Mouse (Mus musculus) left cerebral cortex, adult 8-10 months (tissue): ENCODE results near the gene Itgb2. TPM values are rescaled to one million over a fixed set of nuclear protein-coding genes. Genes with fewer than 3 reads are reported as not detected.

Experiments used
- DNase-seq, 2 experiments: peaks; one replicate each; pipeline ENCODE4 v3.0.0; 2022; ENCODE audit warnings: low spot score in 2 of 2
- total RNA-seq, 4 experiments: library from RNA; stranded (reverse); gene quantifications; 2 replicates each; pipeline ENCODE4 v1.2.4; 2022

The Itgb2 gene
- 10 to 100 TPM in 2 of 4 experiments, 1 to 10 TPM in 2; 3.8 to 20.4 (median 8.9) TPM for total RNA-seq

GRCm38 (mm10) chr10:77530140-77530539 lies at the start of gene Itgb2:
Gene Itgb2 (plus strand): TSS chr10:77530252.
- no peak for DNase-seq

DNA sequence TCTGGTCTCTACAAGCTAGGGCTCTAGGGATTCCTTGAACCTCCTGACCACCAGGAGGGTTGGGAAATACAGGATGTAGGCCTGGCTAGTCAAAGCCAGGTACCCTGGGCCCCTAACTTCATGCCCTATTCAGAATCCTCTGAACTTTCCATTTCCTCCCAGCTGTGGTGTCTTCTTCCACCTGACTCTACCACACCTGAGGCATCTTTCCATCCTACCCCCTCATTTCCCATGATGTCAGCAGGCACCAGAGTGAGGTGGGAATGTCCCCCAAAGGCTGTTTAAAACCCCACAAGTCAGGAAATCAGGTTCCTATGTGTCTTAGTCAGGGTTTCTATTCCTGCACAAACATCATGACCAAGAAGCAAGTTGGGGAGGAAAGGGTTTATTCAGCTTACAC lies 48.2 kb upstream of the Itgb2 start:
- DNase-seq = no peak

GRCm38 (mm10) chr10:77484205-77484935 lies 45.7 kb upstream of the Itgb2 start:
- no peak for DNase-seq

DNA sequence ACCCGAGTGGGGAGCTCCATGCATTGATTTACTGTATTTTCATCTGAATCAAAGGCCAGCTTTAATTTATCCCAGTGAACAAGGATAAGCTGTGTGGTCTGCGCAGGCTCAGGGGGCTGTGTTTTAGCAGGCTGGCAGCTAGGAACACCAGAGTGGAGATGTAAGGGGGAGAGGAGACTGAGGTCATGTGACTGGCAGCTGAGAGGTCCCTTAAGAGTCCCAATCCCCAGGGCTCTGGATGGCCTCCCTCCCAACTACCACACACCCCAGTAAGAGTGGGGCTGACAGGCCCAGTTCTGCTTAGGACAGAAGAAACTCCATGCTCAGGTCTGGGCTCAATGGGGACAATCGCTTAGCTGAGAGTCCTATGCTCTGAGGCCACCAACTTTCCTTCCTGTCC lies 44.3 kb upstream of the Itgb2 start:
- no peak for DNase-seq

DNA sequence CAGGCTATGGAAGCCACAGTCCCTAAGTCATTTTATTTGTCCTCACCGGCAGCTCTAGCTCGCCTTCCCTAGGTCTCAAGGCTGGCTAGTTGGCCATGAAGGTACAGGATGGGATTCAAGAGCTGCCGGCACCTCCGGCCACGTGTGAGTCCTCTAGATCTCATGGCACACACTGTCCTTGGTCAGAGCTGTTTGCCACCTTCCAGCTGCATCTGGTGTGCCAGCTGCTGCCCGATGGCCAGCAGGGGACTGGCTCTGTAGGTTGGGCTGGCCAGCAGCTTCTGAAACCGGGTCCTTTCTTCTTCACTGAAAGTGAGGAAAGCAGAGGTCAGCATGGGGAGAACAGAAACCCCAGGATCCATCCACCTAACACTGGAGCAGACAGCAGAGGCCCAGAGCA lies 41.9 kb upstream of the Itgb2 start:
- DNase-seq = no peak

- DNase-seq = no peak
Measured at GRCm38 (mm10) chr10:77491585-77491984, 38.5 kb upstream of the Itgb2 start.

DNA sequence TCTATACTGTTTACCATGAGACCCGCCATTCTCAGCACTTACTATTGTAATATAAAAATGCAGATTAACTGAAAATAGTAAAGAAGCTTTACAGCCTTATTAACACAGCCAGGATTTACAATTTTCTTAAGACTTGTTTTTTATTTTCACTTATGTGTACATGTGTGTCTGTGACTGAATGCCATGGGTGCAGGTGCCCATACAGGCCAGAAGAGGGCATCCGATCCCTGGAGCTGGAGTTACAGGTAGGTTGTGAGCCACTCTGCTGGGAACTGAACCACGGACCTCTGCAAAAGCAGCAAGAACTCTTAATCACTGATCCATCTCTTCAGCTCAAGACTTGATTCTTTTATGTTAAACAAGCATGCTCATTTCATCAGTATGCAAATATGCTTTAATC lies 37.2 kb upstream of the Itgb2 start:
- DNase-seq = no peak

- no peak for DNase-seq
Measured at GRCm38 (mm10) chr10:77497185-77497584, 32.9 kb upstream of the Itgb2 start.

DNA sequence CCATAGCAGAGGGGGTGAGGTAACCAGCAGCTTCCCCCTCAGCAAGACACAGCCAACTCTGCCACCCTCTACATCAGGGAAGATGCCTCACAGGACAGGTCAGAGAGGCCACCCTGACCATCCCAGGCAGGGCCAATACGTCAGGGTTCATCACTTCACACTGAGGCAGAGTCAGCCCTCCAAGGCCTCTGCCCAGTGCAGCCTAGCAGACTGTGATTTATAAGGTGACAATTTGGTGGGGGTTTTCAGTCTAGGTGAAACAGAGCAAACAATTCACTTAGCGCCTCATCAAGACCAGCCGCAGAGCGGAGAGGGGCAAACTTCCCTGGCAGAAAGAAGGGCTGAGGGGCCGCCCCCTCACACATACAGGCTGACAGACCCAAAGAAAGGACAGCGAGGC lies 31.8 kb upstream of the Itgb2 start:
- DNase-seq = no peak

- no peak for DNase-seq
Measured at GRCm38 (mm10) chr10:77500636-77501035, 29.4 kb upstream of the Itgb2 start.

DNA sequence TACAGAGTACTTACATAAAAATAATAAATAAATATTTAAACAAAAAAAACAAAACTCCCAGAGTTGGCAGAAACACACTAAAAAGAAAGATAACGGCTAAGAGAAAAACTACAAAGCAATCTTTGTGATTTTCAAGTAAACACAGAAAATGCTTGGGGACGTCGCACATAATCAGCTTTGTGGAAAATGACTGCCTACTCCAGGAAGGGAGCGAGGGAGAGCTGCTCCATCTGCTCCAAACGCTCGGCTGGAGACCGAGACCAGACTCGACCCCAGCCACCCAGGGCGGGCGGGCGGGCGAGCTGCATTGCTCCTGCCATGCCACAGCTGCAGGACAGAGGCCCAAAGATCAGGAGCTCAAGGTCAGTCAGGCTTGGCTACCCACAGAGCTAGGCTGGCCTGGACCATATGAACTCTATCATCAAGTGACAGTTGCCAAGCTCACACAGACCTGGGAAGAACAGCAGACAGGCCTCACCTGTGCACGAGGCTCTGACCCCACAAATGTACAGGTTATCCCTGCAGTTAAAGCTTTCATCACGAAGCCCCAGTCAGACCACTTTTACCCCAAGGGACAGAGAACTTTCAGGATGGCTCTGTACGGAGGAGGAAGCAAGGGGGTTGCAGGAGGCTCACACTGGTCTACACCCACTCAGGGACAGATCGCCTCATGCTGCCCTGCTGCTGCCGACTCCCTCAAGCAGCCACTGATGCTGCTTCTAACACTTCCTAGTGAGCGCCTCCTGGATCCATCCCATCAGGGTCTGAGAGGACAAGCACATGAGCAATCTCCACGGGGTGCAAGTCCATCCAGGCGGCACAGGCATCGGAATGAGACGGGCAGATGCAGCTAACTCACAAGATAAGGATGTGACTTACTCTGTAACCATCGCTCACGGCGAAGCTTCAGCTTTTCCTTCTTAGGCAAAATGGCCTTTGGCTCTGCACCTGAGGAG lies 26.8 kb upstream of the Itgb2 start:
- no peak for DNase-seq

DNA sequence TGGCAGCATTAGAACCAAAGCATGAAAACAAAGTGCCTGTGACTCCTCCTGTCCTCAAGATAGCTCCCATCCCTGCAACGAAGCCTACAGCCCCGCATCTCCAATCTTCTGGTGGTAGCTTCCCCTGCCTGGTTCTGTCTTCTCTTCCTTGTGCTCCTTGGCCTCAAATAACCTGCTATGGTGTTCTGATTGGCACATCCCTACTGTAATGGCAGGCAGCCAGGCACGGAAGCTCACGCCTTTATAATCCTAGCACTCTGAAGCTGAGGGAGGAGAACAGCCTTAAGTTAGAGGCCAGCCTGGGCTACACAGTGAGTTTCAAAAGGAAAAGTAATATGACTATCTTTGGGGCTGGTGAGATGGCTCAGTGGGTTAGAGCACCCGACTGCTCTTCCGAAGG lies 25.9 kb upstream of the Itgb2 start:
- no peak for DNase-seq

GRCm38 (mm10) chr10:77506526-77506925 lies 23.5 kb upstream of the Itgb2 start:
- no peak for DNase-seq

GRCm38 (mm10) chr10:77506961-77507577 lies 23.0 kb upstream of the Itgb2 start:
- no peak for DNase-seq

DNA sequence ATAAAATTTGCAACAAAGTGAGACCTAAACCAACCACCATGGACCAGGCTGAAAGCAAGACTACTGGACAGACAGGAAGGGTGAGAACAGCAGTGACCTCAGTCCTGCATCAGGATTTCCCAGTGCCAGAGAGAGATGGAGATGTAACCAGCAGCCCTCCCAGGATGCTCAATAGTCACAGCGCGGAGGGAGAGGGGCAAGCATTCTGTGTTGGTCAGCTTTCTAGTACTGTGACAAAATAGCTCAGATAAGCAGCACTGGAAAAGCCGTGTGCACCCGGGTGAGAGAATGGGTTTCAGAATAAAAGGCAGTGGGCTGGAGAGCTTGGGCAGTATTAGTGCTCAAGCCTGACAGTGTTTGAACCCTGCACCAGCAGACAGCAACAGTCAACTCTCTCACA lies 22.3 kb upstream of the Itgb2 start:
- no peak for DNase-seq

DNA sequence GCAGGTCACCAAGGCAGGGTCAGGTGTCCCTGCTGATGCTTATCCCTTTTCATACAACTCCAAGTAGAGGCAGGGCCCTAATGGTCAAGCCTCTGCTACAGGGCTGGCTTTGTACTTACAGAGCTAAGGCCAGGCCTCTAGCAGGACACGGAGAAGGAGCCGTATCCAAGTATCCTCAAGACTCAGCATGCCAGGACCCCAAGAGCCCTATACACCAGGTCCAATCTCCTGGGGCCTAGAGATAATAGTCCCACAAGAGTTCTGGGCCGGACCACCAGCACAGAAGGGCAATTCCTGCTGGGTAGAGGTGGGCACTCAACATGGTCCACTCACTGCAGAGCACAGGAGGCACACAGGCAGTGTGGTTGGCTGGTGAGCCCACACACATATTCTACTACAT lies 21.3 kb upstream of the Itgb2 start:
- DNase-seq = no peak

DNA sequence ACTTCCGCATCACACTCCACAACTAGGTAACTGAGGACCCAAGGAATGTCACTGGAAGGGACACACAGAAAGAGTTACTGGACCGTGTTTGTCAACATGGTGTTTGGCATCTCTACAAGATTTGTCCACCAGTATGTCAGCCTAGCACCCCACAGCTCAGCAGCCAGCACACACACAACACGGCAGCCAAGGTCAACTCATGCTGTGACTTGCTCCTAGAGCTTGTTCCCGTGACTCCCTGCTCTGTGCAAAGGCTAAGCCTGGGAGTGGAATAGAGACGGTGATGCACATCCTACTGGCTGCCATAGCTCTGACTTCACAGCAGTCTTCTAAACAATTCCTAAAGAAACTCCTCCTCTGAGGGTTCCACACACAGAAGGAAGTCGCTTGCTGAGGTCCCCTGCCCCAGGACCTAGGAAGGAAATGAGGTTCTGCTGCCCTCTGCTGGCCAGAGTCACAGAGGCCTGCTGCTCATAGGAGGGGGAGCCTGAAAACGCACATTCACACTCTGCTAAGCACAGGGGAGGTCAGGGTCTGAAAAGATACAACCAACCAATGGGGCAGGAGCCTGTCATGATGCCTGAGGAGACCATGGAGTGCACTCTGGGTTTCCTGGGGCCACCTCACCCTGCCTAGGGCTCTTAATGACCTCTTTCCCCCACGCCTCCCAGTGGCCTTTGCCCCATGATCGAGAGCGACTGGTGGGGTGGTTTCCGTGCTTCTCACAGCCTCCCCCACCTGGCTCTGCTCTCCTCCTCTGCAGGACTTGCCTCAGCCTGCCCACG lies 20.5 kb upstream of the Itgb2 start:
- DNase-seq = peak in 1 of 2 experiments; percentile 65

DNA sequence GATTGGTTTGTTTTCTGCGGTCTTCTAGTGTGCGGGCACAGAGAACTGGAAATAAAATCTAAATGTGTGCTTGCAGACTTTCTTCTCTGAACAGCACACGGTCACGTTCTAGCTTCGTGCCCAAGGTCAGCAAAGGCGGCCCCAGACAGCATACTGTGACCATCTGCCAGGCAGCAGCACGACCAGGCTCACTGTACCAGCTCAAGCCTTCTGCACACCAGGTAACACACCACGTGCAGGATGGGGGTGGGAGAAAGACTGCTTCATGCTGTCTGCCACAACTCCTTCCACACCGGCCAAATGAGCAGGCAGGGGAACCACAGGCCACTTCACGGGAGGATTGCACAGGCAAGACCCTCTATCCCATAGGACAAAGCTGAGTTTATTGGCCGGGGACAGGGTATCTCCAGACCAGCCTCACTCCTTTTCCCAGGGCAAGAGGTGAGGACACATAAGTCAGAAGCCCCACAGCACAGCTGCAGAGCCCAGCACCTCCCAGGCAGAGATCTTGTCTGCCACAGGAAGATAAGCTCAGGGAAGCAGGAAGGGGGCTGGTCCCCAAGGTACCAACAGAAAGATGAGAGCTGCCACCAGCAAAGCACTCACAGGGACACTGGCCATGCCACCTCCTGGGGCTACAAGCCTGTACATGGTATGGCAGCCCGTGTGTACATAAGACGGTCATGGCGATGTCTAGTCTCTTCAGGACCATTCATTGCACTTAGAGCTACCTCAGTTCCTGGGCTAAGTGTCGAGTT lies 19.6 kb upstream of the Itgb2 start:
- DNase-seq = no peak

- peak; percentile 84 to 90 for DNase-seq
Measured at GRCm38 (mm10) chr10:77515385-77516348, 14.4 kb upstream of the Itgb2 start, which contains the start of gene Fam207a. Gene Fam207a (minus strand): TSS chr10:77515785.
